Mouse (Mus musculus): ENCODE measurements around the gene Spata25.

Spata25 gene

GRCm38 (mm10) chr2:164783926-164784581 is 44.3 kb downstream of the Spata25 start:
- DNase-seq (ENCODE audit: low spot score in 2 of 2): no peak

GRCm38 (mm10) chr2:164781876-164782275 is 46.5 kb downstream of the Spata25 start:
- no peak for DNase-seq (ENCODE audit: low spot score in 2 of 2)

- no peak for DNase-seq (ENCODE audit: low spot score in 2 of 2)
These were observed 48.8 kb downstream of the Spata25 start, which contains the start of gene Tnnc2 for GRCm38 (mm10) chr2:164779481-164780086. Gene Tnnc2 (minus strand): TSS chr2:164779967.

DNA sequence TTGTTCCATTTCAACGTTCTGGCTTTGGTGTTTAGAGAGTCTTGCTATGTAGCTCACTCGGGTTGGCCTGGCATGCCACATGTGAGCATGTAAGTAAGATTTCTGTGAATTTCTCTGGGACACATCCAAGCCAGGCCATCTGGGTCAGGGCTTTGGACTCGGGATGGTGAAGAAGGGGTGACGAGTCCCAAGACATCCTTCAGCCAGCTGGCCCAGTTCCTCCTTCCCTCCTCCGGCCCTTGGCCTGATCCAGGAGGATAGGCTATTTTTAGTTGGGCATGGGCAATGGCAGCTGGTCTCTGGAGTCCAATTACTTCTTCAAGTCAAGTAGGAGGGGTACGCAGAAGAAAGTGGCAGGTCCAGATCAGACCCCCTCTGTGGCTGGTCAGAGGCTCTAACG is 49.5 kb downstream of the Spata25 start:
- no peak for DNase-seq (ENCODE audit: low spot score in 2 of 2)

DNA sequence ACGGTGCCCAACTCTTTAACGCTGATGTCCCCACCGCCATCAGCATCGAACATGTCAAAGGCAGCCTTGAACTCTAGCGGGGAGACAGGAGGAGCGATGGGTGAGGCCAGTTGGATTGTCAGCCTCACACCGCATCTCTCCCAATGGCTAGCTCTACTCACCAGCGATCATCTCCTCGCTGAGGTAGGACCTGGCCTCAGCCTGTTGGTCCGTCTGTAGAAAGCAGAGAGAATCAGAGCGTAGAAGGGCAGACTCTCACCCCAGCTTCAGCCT is 50.4 kb downstream of the Spata25 start:
- DNase-seq (ENCODE audit: low spot score in 2 of 2): no peak

DNA sequence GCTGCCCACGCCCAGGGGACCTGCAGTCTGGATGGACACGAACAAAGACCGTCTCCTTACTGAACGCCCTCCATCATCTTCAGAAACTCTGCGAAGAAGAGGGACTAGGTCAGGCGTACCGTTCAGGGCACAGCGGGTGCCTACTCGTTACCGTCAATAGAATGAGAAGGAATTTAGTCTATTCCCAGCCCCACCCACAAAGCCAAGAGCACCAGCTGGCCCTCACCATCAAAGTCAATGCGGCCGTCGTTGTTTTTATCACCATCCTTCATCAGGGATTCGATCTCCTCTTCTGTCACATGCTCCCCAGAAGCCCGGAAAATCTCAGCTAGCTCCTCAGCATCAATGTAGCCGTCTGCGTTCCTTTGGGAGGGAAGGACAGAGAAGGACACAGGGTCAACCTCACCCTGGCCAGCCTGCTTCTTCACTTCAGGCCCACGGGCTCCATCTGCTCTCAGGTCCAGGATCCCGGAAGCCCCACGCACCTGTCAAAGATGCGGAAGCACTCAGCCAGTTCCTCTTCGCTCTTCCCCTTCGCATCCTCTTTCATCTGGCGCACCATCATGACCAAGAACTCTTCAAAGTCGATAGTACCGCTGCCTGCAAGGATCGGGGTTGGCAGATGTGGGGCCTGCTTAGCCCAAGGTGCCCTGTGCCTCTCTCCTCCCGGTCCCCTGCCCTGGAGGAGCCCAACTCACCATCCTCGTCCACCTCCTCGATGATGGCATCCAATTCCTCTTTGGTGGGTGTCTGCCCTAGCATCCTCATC is 50.9 kb downstream of the Spata25 start:
- DNase-seq (ENCODE audit: low spot score in 2 of 2): no peak

DNA sequence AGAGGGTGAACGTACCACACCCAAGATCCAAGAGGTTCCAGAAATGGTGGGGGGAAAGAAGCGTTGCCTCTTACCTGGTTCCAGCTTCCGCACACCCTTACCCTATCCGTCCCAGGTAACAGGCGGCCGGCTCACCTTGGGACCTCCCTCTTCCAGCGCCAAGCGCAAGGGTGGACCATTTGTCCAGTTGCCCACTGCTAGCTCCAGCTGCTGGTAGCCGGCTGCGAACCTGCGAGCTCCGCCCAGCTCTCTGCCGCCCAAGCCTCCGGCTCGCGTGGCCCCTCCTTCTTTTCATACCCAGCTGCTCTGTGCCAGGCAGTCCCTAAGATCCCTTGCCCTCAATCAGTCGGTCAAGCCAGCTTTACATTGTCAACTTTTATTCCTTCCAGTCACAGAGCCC is 51.5 kb downstream of the Spata25 start:
- DNase-seq (ENCODE audit: low spot score in 2 of 2): no peak

Data from spleen, postnatal 14 days (tissue).